Mouse (Mus musculus): ENCODE measurements around the gene Tcte2. TPM values are rescaled to one million over a fixed set of nuclear protein-coding genes. Genes with fewer than 3 reads are reported as not detected.
"Not testable (repeated sequence)": the region's sequence is repeated elsewhere in the genome, so short reads cannot be mapped to it uniquely, and the experiment has no call there.

The Tcte2 gene
- 0.59 and 0.60 TPM in 2 replicates for polyA plus RNA-seq (2012; ENCODE audit: insufficient read depth, insufficient read length, missing spikeins)

- Histone ChIP-seq H3K4me1 (ENCODE audit: control insufficient read depth, insufficient read depth, low read length) (peaks cover 22% of the 10 kb centered on the region), H3K27ac (ENCODE audit: insufficient read depth, low read depth, low read length) (no peak within 1 kb of the TSS), H3K4me3 (ENCODE audit: insufficient read depth, low read length) (peak within 1 kb of the TSS; percentile 87)
- TF ChIP-seq CTCF (IDR thresholded peaks at IDR 0.05; ENCODE audit: low read depth, low read length) (no peak), POLR2A (IDR thresholded peaks at IDR 0.05; ENCODE audit: borderline replicate concordance, low read depth, low read length) (no peak)
These were observed at the start of gene Tcte2 for GRCm38 (mm10) chr17:13761179-13761913. TSS of gene Tcte2 (minus strand) at chr17:13761825.

DNA sequence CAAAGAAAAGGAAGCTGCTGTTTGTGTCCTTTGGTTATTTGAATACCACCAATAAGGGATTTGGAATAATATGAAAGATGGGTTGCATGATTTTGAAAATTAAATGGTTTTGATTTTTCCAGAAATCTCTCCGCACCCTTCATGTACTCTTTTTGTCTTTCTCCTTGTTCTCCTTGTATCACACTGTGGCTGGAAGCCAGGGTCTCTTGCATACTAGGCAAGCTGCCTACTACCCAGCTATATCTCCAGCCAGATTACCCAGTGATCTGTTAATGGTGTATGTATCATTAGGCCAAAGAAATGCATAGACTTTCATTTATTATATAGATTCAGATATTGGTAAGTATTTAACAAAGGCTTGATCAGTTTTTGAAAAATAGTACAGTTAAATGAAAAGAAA, 44.4 kb upstream of the Tcte2 start:
- no peak overlapping the region for H3K27ac ChIP-seq (ENCODE audit: insufficient read depth, low read depth, low read length)
- TF ChIP-seq CTCF (IDR thresholded peaks at IDR 0.05; ENCODE audit: low read depth, low read length) (no peak), POLR2A (IDR thresholded peaks at IDR 0.05; ENCODE audit: borderline replicate concordance, low read depth, low read length) (no peak)
- no peaks in the 10 kb centered on the region for H3K4me1 ChIP-seq (ENCODE audit: control insufficient read depth, insufficient read depth, low read length)
- no peak overlapping the region for H3K4me3 ChIP-seq (ENCODE audit: insufficient read depth, low read length)

- H3K4me1 ChIP-seq (ENCODE audit: control insufficient read depth, insufficient read depth, low read length), result peaks cover 7% of the 10 kb centered on the region
- no peak overlapping the region for H3K27ac ChIP-seq (ENCODE audit: insufficient read depth, low read depth, low read length)
- TF ChIP-seq POLR2A (IDR thresholded peaks at IDR 0.05; ENCODE audit: borderline replicate concordance, low read depth, low read length), result no peak
- no peak for TF ChIP-seq CTCF (IDR thresholded peaks at IDR 0.05; ENCODE audit: low read depth, low read length)
- H3K4me3 ChIP-seq (ENCODE audit: insufficient read depth, low read length), result no peak overlapping the region
These were observed 41.3 kb upstream of the Tcte2 start for GRCm38 (mm10) chr17:13802836-13803408.

DNA sequence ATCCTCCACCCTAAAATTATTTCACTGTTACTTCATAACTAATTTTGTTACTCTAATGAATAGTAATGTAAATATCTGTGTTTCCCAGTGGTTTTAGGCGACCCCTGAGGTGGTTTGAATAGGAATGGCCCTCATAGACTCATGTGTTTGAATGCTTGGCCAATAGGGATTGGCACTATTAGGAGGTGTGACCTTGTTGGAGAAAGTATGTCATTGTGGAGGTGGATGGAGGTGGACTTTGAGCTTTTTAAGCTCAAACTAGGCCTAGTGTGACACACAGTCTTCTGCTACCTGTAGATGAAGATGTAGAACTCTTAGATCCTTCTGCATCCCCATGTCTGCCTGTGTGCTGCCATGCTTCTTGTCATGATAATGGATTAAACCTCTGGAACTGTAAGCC, 36.1 kb upstream of the Tcte2 start:
- TF ChIP-seq POLR2A (IDR thresholded peaks at IDR 0.05; ENCODE audit: borderline replicate concordance, low read depth, low read length) (no peak), CTCF (IDR thresholded peaks at IDR 0.05; ENCODE audit: low read depth, low read length) (no peak)
- Histone ChIP-seq H3K4me1 (ENCODE audit: control insufficient read depth, insufficient read depth, low read length) (peaks cover 7% of the 10 kb centered on the region), H3K4me3 (ENCODE audit: insufficient read depth, low read length) (no peak overlapping the region), H3K27ac (ENCODE audit: insufficient read depth, low read depth, low read length) (no peak overlapping the region)

- not testable (repeated sequence) for H3K4me1 ChIP-seq (ENCODE audit: control insufficient read depth, insufficient read depth, low read length); H3K4me3 ChIP-seq (ENCODE audit: insufficient read depth, low read length); H3K27ac ChIP-seq (ENCODE audit: insufficient read depth, low read depth, low read length)
These were observed 28.4 kb upstream of the Tcte2 start for GRCm38 (mm10) chr17:13790033-13790432.

DNA sequence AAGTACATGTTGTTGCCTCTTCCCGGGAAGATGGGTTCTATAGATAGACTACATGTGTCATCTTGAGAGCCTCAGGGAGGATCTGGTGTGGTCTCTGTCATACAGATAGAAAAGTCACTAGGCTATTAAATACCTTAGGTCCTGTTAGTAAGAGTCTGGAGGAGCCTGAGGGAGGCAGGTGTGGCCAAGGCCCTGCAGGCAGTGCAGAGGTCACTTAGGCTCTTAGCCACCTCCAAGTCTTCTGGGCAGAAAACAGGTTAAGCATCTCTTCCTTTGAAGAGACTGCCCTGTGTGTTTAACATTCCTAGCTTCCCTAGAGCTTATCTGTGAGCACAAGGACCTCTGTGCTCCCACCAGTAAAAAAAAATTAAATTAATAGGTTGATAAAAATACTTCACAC, 21.8 kb upstream of the Tcte2 start:
- peaks cover 21% of the 10 kb centered on the region for H3K4me1 ChIP-seq (ENCODE audit: control insufficient read depth, insufficient read depth, low read length)
- TF ChIP-seq POLR2A (IDR thresholded peaks at IDR 0.05; ENCODE audit: borderline replicate concordance, low read depth, low read length) (no peak), CTCF (IDR thresholded peaks at IDR 0.05; ENCODE audit: low read depth, low read length) (no peak)
- H3K4me3 ChIP-seq (ENCODE audit: insufficient read depth, low read length), result no peak overlapping the region
- no peak overlapping the region for H3K27ac ChIP-seq (ENCODE audit: insufficient read depth, low read depth, low read length)

GRCm38 (mm10) chr17:13781948-13782347, 20.3 kb upstream of the Tcte2 start:
- TF ChIP-seq CTCF (IDR thresholded peaks at IDR 0.05; ENCODE audit: low read depth, low read length), result no peak
- no peak for TF ChIP-seq POLR2A (IDR thresholded peaks at IDR 0.05; ENCODE audit: borderline replicate concordance, low read depth, low read length)
- Histone ChIP-seq H3K4me1 (ENCODE audit: control insufficient read depth, insufficient read depth, low read length) (peaks cover 21% of the 10 kb centered on the region), H3K4me3 (ENCODE audit: insufficient read depth, low read length) (no peak overlapping the region), H3K27ac (ENCODE audit: insufficient read depth, low read depth, low read length) (no peak overlapping the region)

DNA sequence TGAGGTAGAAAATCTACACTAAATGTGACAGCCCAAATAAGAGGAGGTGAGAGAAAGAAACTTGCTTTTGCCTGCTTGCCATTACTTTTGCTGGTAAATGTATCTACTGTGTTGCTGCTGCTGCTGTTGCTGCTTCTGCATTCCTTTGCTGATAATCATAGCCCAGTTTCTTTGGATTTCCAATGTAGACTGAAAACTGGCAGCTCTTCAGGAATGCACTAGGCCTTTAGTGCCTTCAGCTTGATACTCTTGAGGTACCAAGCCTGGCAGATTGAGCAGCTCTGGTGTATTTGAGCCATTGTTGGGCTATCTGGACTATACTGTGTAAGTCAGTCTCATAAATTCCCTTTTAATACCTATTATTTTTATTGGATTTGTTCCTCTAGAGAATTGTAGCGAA, 17.2 kb upstream of the Tcte2 start:
- Histone ChIP-seq H3K27ac (ENCODE audit: insufficient read depth, low read depth, low read length) (no peak overlapping the region), H3K4me3 (ENCODE audit: insufficient read depth, low read length) (no peak overlapping the region), H3K4me1 (ENCODE audit: control insufficient read depth, insufficient read depth, low read length) (peaks cover 16% of the 10 kb centered on the region)
- TF ChIP-seq CTCF (IDR thresholded peaks at IDR 0.05; ENCODE audit: low read depth, low read length), result no peak
- TF ChIP-seq POLR2A (IDR thresholded peaks at IDR 0.05; ENCODE audit: borderline replicate concordance, low read depth, low read length), result no peak

DNA sequence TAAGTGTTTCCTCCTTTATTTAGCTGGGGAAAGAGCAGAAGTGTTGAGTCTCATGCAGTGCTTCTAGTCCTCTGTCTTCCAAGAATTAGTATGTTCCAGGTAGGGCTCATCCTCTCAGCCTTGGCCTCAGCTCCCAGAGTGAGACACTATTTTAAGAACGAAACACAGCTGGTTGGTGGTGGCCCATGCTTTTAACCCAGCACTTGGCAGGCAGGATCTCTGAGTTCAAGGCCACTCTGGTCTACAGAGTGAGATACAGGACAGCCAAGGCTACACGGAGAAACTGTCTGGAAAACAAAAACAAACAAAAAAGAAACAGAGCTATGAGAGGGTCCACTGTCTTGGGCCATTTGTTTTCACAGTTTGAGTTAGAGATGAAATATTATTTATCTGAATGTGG, 16.1 kb upstream of the Tcte2 start:
- no peak overlapping the region for H3K27ac ChIP-seq (ENCODE audit: insufficient read depth, low read depth, low read length)
- H3K4me1 ChIP-seq (ENCODE audit: control insufficient read depth, insufficient read depth, low read length), result peaks cover 12% of the 10 kb centered on the region
- TF ChIP-seq POLR2A (IDR thresholded peaks at IDR 0.05; ENCODE audit: borderline replicate concordance, low read depth, low read length) (no peak), CTCF (IDR thresholded peaks at IDR 0.05; ENCODE audit: low read depth, low read length) (no peak)
- no peak overlapping the region for H3K4me3 ChIP-seq (ENCODE audit: insufficient read depth, low read length)

GRCm38 (mm10) chr17:13769256-13769655, 7.6 kb upstream of the Tcte2 start:
- TF ChIP-seq CTCF (IDR thresholded peaks at IDR 0.05; ENCODE audit: low read depth, low read length) (no peak), POLR2A (IDR thresholded peaks at IDR 0.05; ENCODE audit: borderline replicate concordance, low read depth, low read length) (no peak)
- no peak overlapping the region for H3K27ac ChIP-seq (ENCODE audit: insufficient read depth, low read depth, low read length)
- H3K4me3 ChIP-seq (ENCODE audit: insufficient read depth, low read length), result no peak overlapping the region
- H3K4me1 ChIP-seq (ENCODE audit: control insufficient read depth, insufficient read depth, low read length), result no peaks in the 10 kb centered on the region
